Mouse (Mus musculus): ENCODE data around the gene Vkorc1l1.

- no peak for TF ChIP-seq EP300 (IDR thresholded peaks at IDR 0.05; ENCODE audit: low read depth)
- TF ChIP-seq CTCF (IDR thresholded peaks at IDR 0.05; ENCODE audit: low read depth), result no peak
Measured at GRCm38 (mm10) chr5:129974354-129974753, 32.6 kb downstream of the Vkorc1l1 start.

Measured in heart, postnatal 0 days (tissue).